Mouse (Mus musculus) embryonic fibroblast, embryonic 13.5 days (primary cell): Measurements from ENCODE around the gene Gm7075.

Experiments
- CTCF ChIP-seq: IDR thresholded peaks from 2 replicates; pipeline ENCODE4 v1.5.1; 2011; ENCODE audit warnings: mild to moderate bottlenecking, control low read depth, low read length, moderate library complexity, borderline replicate concordance; ENCODE audit not compliant: insufficient read depth
- POLR2A ChIP-seq: IDR thresholded peaks from 2 replicates; pipeline ENCODE4 v1.6.1; 2011; ENCODE audit warnings: low read depth, mild to moderate bottlenecking, control low read depth, low read length, moderate library complexity

GRCm38 (mm10) chr10:63381498-63382280, 39.9 kb downstream of the Gm7075 start, which contains the start of gene Sirt1:
- TF ChIP-seq POLR2A (peak; percentile 29; the same call in 1 of the 2 replicates), CTCF (no peak)
